Mouse (Mus musculus) heart, embryonic 10.5 days (tissue): ENCODE data around the gene Gm8660. TPM values are rescaled to one million over a fixed set of nuclear protein-coding genes. Genes with fewer than 3 reads are reported as not detected.
"Not testable (repeated sequence)": the region's sequence is repeated elsewhere in the genome, so short reads cannot be mapped to it uniquely, and the experiment has no call there.

Experiments used
- DNase-seq: peaks from one replicate; pipeline ENCODE4 v3.0.0-alpha.2; 2017; ENCODE audit warnings: low spot score
- H3K27ac ChIP-seq: fragments of 300-500 bp; sonication (generic); 2 replicates; pipeline ENCODE4 v1.5.1; 2016; ENCODE audit warnings: mild to moderate bottlenecking
- H3K27me3 ChIP-seq: fragments of 300-500 bp; sonication (generic); 2 replicates; pipeline ENCODE4 v1.6.1; 2016; ENCODE audit warnings: mild to moderate bottlenecking; ENCODE audit not compliant: poor library complexity, insufficient read depth, severe bottlenecking
- H3K36me3 ChIP-seq: fragments of 300-500 bp; sonication (generic); 2 replicates; pipeline ENCODE4 v1.6.1; 2016; ENCODE audit warnings: mild to moderate bottlenecking, moderate library complexity
- H3K4me1 ChIP-seq: fragments of 300-500 bp; sonication (generic); 2 replicates; pipeline ENCODE4 v1.6.1; 2016; ENCODE audit warnings: mild to moderate bottlenecking
- H3K4me3 ChIP-seq: fragments of 300-500 bp; sonication (generic); 2 replicates; pipeline ENCODE4 v1.5.1; 2016; ENCODE audit warnings: mild to moderate bottlenecking, moderate library complexity
- H3K9me3 ChIP-seq: fragments of 300-500 bp; sonication (generic); 2 replicates; pipeline ENCODE4 v1.6.1; 2016; ENCODE audit warnings: mild to moderate bottlenecking, moderate library complexity
- WGBS: fragments of 180-500 bp; shearing (Covaris S2); methylation state at CpG from one replicate; pipeline ENCODE4 v1.1.7; 2016; 5-methylcytosine and 5-hydroxymethylcytosine counted together
- polyA plus RNA-seq: library from polyadenylated mRNA; unstranded; fragments of >200 nt; fragmentation: Nextera tagmentation; extraction: Ambion mirVana; gene quantifications from 2 replicates; pipeline ENCODE4 v1.2.1, GENCODE M21; 2016

Gene Gm8660
- polyA plus RNA-seq, result not detected in 2 replicates

DNA sequence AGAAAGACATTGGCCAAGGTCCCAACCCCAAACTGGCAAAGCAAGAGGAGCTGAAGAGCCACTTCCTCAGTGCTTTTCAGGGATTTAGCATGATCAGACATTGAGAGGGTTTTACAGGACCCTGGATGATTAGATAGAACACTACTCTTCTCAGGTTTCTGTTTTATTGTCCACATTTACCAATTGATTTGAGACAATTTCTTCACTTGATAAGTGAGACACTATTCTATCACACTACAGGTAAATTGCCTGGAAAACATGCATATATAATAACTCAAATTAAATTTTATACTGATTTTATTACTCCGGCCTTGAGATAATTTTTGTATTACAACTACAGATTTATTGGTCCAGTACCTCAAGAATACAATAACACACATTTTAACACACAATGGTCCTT lies at the start of gene Gm8660:
TSS of gene Gm8660 (minus strand) at position 101 of the 400 bp plus-strand sequence.
- DNase-seq, H3K4me1 ChIP-seq, H3K27ac ChIP-seq, H3K4me3 ChIP-seq, H3K9me3 ChIP-seq, H3K27me3 ChIP-seq, H3K36me3 ChIP-seq: not testable (repeated sequence)
- no CpG with 5 or more reads among the region's 1 CpGs for WGBS

DNA sequence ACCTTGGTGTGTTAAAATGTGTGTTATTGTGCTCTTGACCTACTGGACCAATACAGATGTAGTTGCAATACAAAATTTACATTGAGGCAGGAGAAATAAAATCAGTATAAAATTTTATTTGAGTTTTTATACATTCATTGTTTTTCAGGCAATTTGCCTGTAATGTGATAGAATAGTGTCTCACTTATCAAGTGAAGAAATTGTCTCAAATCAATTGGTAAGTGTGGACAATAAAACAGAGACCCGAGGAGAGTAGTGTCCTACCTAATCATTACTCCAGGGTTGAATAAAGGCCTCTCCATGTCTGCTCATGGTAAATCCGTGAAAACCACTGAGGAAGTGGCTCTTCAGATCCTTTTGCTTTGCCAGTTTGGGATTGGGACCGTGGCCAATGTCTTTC lies 42.4 kb upstream of the Gm8660 start, which contains the start of gene Vmn1r148:
TSS of gene Vmn1r148 (plus strand) at position 301 of the 400 bp plus-strand sequence.
- not testable (repeated sequence) for H3K36me3 ChIP-seq, H3K9me3 ChIP-seq, H3K27me3 ChIP-seq, H3K27ac ChIP-seq, H3K4me3 ChIP-seq, DNase-seq, H3K4me1 ChIP-seq
- no CpG with 5 or more reads among the region's 3 CpGs for WGBS

GRCm38 (mm10) chr7:22329617-22330016 lies 41.2 kb downstream of the Gm8660 start, which contains the start of gene Gm4187:
Gene Gm4187 (minus strand): TSS chr7:22329717.
- not testable (repeated sequence) for H3K9me3 ChIP-seq, H3K36me3 ChIP-seq, H3K4me3 ChIP-seq, H3K27me3 ChIP-seq, H3K4me1 ChIP-seq, H3K27ac ChIP-seq, DNase-seq
- no CpG with 5 or more reads among the region's 2 CpGs for WGBS

Other genes with a start within 250 kb of the Gm8660 start
- not detected in 2 replicates for gene Gm10666, start 236.3 kb downstream of the Gm8660 start, polyA plus RNA-seq
- gene Vmn1r142, start 207.0 kb downstream of the Gm8660 start, polyA plus RNA-seq, result not detected in 2 replicates
- not detected in 2 replicates for gene Vmn1r143, start 181.7 kb downstream of the Gm8660 start, polyA plus RNA-seq
- gene Gm8653, start 169.8 kb downstream of the Gm8660 start, polyA plus RNA-seq, result not detected in 2 replicates
- not detected in 2 replicates for gene Gm8453, start 141.6 kb downstream of the Gm8660 start, polyA plus RNA-seq
- gene Gm4187, start 41.3 kb downstream of the Gm8660 start, polyA plus RNA-seq, result not detected in 2 replicates
- gene Vmn1r148, start 42.5 kb upstream of the Gm8660 start, polyA plus RNA-seq, result not detected in 2 replicates
- not detected in 2 replicates for gene Vmn1r149, start 67.2 kb upstream of the Gm8660 start, polyA plus RNA-seq
- not detected in 2 replicates for gene Gm10665, start 93.0 kb upstream of the Gm8660 start, polyA plus RNA-seq
- gene Vmn1r151, start 128.6 kb upstream of the Gm8660 start, polyA plus RNA-seq, result not detected in 2 replicates
- gene Vmn1r152, start 151.9 kb upstream of the Gm8660 start, polyA plus RNA-seq, result not detected in 2 replicates
- not detected in 2 replicates for gene Gm8677, start 163.8 kb upstream of the Gm8660 start, polyA plus RNA-seq
- gene Gm4201, start 194.3 kb upstream of the Gm8660 start, polyA plus RNA-seq, result not detected in 2 replicates
- not detected in 2 replicates for gene Gm4565, start 217.1 kb upstream of the Gm8660 start, polyA plus RNA-seq